Mouse (Mus musculus) kidney, embryonic 16.5 days (tissue): ENCODE data around the gene Jdp2. TPM values are rescaled to one million over a fixed set of nuclear protein-coding genes. Genes with fewer than 3 reads are reported as not detected.

Experiments
- polyA plus RNA-seq: library from polyadenylated mRNA; unstranded; fragments of >200 nt; fragmentation: Nextera tagmentation; extraction: Ambion mirVana; gene quantifications from 2 replicates; pipeline ENCODE4 v1.2.1, GENCODE M21; 2015

Jdp2 gene
- polyA plus RNA-seq, 1 experiment from 2014 or later, result 0.32 TPM

Other genes with a start within 250 kb of the Jdp2 start
- 347 and 350 TPM in 2 replicates for gene Tmed10, start 224.2 kb upstream of the Jdp2 start, polyA plus RNA-seq
- 2.7 and 3.5 TPM in 2 replicates for gene Fos, start 125.1 kb upstream of the Jdp2 start, polyA plus RNA-seq
- gene Batf, start 87.6 kb downstream of the Jdp2 start, polyA plus RNA-seq, result 3.9 TPM in 2 replicates
- 6.2 and 7.1 TPM in 2 replicates for gene Flvcr2, start 147.5 kb downstream of the Jdp2 start, polyA plus RNA-seq
- 116 and 120 TPM in 2 replicates for gene Erg28, start 225.5 kb downstream of the Jdp2 start, polyA plus RNA-seq
- 11.3 and 14.9 TPM in 2 replicates for gene Ttll5, start 225.6 kb downstream of the Jdp2 start, polyA plus RNA-seq